Mouse (Mus musculus) gastrocnemius, postnatal 36 days (tissue): ENCODE measurements around the gene Ehd3. TPM values are rescaled to one million over a fixed set of nuclear protein-coding genes. Genes with fewer than 3 reads are reported as not detected.
"Not testable (repeated sequence)": the region's sequence is repeated elsewhere in the genome, so short reads cannot be mapped to it uniquely, and the experiment has no call there.

Source experiments
- DNase-seq, 2 experiments: peaks; one replicate each; pipeline ENCODE4 v3.0.0; 2022
- intact Hi-C: fragments of 180-260 bp; cut with DNase I; formaldehyde crosslinking; loops from one replicate; pipeline ENCODE4 v1.15.1; 2025
- total RNA-seq, 2 experiments: library from RNA; stranded (reverse); gene quantifications; 2 replicates each; pipeline ENCODE4 v1.2.3; 2021

The Ehd3 gene
- total RNA-seq, 2 experiments from 2014 or later, result 3.4 to 3.6 TPM

DNA sequence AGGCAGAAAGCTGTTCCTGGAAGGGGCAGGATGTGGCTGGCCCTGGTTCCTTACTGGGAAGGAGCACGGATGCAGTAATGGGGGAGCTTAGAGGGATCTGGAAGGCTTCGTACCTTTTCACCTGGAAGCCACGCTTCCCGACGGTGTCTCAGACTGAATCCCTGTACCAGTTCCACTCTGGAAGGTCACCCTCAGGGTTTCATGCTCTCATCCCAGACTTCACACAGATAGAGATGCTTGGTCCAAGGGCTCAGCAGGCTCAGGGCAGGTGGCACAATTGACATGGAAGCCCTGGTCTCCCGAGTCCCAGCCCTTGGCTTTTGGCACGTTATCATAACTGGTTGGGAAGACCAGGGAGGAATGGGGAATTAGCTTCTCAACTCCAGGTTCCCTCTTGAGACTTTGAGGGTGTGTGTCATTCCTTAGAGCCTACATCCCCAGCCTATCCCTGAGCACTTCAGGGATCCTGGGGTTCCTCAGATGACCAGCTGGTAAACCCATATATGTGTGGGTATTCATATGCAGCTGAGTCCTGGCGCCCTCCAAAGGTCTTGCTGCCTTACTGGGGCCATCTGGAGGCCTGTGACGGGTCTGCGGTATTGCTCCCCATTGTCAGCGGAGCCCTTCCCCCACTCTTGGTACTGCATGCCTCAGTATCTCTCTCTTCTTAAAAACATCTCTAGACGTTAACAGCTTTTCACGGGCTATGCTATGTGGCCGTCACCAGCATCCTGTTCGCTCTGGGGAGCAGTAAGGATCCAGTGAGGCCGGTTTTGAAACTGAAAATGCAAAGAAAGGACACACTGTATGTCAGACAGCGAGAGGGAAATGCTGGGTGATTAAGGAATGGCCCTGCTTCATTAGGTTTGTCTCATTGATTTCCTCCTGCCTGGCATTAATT lies 19.4 kb downstream of the Ehd3 start:
- intact Hi-C loops, result no loop called here

DNA sequence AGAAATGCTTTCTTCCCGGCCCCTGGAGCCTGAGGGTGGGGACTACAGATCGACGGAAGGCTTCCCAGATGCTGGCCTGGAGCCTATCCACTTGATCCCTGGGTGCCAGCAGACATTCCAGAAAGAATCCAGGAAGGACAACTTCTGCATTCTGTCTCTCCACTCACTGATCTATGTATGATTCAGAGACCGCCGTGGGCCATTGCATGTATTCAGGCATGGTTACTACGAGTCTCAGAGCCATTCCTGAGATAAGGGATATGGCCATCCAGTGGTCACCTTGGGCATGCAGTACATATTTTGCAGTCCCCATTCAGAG lies 20.0 kb downstream of the Ehd3 start:
- intact Hi-C loops, result no loop called here
- no peak for DNase-seq

More for the DNA sequence above, 19.4 kb downstream of the Ehd3 start:
- DNase-seq, result no peak

DNA sequence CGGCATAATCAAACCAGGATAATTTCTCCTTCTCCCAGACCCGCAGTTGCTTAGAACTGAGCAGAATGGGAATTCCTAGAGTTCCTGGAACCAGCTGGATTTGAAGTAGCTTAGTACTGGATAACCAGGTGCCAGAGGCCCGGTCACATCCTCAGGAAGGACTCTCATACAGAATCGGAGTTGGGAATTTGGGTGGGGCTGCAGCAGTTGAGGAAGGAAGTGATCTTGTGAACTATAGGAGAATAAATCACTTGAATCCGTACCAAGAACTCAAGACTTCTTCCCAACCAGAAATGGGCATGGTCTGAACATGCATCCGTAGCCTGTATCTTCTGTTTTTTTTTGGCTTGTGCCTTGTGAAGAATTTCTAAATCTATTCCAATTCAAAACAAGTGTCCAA lies 22.2 kb downstream of the Ehd3 start:
- no peak for DNase-seq
- intact Hi-C loops, result no loop called here

DNA sequence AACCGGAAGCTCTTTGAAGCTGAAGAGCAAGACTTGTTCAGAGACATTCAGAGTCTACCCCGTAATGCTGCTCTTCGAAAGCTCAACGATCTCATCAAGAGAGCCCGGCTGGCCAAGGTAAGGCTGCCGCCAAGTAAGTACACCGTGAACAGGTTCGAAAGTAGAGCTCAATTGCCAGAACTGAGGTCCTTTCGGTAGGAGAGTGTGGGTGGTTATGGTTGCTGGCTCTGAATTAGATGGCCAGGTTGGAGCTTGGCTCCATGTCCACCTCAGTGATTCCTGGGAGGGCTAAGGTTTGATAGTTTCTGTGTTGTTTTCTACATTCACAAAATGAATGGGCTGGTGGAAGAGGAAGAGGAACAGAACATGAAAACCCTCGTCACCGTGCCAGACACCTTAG lies 23.5 kb downstream of the Ehd3 start:
- intact Hi-C loops, result no loop called here
- no peak for DNase-seq

DNA sequence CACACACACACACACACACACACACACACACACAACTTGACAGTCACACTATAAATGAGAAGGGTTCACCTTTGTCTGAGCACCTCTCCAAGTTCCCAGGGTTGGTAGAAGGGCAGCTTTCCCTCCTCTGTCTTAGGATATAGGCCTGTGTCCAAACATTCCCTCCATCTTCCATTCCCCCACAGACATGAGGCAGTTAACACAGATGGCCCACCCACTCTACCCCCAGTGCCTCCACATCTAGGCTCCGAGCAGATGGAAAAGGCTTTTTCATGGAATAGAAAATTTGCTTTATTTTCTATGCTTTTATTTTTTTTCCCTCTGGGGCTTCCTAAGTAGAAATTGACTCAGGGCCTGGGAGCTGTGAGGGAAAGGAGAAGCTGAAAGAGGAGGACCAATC lies 26.6 kb downstream of the Ehd3 start:
- no peak for DNase-seq

DNA sequence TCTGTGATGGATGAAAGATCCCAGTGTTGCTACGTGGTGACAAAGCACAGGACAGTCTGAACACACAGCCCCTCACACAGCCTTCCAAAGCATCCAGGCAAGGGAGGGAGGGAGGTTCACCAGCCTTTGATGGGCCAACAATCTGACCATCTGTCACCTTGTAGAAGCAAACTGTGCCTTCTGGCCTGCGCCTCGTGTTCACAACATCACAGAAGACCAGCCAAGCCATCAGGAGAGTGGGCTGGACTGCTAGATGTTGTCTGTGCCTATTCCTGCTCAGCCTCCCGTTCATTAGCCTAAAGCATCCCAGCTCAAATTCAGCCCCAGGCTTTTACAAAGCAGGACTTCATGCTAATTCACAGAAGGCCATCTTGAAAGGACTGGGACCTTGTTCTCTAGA lies 27.5 kb downstream of the Ehd3 start:
- DNase-seq, result no peak
- intact Hi-C loops, result no loop called here

More for the DNA sequence above, 26.6 kb downstream of the Ehd3 start:
- intact Hi-C loops, result no loop called here

DNA sequence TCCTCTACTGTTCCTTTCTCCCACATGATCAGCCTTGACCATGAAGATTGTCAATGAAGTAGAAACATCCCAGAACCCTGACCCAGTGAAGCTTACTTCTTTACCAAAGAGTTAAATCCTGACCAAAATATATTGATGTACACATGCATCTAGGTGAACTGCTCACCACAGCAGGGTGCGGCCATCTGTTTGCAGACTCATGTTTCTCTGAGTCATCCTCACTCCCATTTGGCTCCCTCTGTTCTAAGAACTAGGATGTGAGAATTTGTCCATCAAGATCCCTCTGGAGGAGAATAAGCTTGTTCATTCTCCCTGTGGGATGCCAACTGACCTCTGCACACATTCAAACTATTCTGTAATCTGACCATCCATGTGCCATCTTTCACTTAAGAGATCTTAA lies 29.0 kb downstream of the Ehd3 start:
- intact Hi-C loops, result no loop called here
- DNase-seq, result no peak

DNA sequence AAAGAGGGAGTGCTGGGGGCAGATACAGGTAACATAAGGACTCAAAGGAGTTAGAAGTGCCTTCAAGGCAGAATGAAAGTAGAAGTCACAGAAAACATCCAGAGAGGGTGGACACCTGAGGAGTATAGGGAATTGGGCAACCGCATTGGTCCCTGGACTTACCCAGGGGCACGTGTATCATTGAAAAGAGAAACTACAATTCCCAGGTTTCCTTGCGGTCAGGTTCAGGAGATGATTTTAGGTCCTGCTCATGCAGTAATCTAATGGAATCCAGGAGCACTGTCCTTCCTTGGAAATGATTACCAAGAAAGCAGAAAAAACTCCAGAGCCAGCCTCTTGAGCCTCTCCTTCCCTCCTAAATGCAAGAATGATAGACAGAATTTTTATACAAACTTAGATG lies 29.5 kb downstream of the Ehd3 start:
- DNase-seq, result no peak
- intact Hi-C loops, result no loop called here

DNA sequence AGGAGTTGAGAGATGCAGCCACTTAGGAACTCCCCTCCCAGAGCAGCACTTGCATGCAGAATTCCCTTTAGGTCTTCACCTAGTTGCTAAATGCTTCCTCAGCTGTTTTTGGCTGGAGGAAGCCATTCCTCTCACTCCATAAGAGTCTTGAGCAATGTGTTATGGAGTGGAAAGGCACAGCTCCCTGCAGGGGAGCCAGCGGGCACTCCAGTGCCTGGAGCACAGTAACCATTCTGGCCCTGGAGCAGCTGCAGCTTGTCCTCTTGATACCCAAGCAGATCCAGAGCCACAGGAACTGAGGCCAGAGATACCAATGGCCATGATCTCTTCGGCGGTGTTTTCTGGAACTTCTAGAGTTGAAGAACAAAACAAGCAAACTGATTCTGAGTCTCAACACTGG lies 32.7 kb downstream of the Ehd3 start:
- no peak for DNase-seq
- intact Hi-C loops, result no loop called here

DNA sequence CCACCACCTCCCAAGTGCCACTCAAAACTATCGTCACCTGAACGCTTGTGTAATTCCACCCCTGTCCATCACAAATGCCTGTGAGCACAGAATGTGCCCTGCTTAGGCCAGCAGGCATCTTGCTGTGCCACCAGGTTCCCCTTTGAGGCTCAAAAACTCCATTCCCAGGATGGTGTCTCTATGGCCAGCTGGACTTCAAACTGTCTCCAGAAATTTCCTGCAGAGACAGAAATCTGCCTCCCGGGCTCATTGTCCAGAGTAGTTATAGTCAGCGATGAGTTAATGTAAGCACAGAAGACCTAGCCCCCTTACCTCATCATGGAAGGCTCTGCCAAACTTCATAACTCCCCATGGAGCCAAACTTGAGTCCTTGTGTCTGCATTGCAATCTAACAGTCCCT lies 33.3 kb downstream of the Ehd3 start:
- intact Hi-C loops, result no loop called here
- DNase-seq, result no peak

DNA sequence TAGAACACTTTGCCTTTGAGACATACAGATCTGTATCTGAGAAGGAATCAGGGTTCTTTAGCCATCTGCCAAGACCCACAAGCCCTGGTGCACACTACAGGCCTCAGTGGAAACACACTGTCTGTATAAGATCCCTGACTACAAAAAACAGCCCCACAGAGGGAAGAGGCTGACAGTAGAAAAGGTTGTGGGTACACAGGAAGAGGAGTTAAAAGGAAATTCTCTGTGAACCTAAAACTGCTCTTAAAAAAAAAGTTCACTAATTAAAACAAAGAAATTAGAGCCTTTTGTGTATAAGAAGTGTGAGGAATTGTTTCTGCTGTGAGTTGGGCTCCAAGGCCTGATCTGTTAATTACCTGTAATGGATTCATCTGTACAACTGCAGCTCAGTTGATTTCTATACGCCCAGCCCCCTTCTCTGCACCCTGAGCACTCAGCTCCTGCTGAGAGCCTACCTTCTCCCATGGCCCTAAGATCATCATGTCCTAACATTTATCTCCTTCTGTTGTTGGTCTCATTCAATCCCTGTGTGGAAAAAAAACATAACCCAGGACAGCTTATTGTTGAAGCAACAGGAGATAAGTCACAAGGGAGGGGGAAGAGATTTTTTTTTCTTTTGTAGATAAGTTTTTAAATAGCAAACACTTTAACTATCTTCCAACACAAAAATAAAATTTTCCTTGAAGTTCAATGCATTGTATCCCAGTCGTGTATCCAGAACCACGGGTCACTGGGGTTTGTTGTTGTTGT lies 35.3 kb downstream of the Ehd3 start:
- DNase-seq, result no peak
- intact Hi-C loops, result no loop called here

DNA sequence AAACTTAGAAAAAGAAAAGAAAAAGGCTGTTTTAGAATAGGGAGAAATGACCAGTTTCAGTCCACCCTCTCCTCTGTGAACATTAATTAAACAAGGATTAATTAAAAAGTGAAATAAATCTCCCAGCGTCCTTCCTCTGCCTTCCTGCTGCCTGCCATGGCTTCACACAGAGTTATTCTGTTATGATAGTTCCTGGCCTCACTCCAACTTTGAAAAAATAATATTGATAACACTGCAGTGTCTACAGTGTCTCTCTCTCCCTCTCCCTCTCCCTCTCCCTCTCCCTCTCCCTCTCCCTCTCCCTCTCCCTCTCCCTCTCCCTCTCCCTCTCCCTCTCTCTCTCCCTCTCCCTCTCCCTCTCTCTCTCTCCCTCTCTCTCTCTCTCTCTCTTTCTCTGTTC lies 35.9 kb downstream of the Ehd3 start:
- DNase-seq, intact Hi-C loops: not testable (repeated sequence)

DNA sequence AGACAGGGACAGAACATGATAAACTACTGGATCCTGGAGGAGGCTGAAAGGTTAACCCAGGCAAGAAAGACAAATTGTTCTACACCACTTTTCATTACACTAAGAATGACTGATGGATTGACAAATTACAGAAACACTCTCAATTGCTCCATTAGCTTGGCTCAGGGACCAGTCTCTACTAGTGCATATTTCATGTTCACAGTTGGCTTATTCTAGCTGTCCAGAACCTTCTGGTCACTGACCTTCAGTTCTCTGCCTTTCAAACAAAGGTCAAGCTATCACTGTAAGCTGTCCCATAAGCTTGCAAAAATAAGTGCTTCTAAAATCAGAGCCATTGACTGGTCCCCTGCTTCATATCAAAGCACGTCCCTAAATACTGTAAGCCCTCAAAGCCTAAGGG lies 39.0 kb downstream of the Ehd3 start:
- intact Hi-C loops, result no loop called here

DNA sequence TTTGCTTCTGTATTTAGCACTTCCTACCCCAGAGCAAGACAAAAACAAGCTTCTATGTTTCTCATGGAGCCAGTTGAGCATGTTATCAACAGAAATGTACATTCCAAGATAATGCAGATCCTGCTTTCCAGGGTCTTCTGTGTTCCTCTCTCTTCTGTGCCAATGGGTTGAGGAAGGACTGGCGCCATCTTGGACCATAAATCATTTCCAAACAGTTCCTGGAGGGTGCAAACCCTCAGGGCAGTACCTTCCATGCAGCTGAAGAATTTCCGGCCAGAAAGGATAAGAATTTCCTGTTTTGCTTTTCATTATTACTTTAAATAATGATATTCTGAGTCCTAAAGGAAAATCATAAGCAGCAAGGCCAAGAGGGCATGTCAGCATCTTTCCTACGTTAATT lies 41.7 kb downstream of the Ehd3 start:
- intact Hi-C loops, result no loop called here

More for the DNA sequence above, 39.0 kb downstream of the Ehd3 start:
- no peak for DNase-seq

DNA sequence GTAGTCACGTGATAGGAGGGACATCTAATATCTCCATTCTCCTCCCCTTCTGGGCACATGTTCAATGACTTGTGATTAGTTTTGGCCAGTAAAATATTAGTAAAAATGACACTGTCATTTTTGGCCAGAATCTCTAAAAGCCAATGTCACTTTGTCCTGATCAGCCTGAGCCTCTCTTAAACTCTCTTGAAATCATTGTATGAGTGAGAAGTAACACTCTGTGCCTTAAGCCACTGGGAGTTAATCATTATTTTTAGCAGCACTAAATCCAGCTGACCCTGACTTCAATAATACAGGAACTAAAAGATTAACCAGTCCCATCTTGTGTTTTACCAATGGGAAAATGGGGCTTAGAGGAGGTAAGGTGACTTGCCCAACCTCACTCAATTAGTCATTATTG lies 43.5 kb downstream of the Ehd3 start:
- no peak for DNase-seq
- intact Hi-C loops, result no loop called here

More for the DNA sequence above, 41.7 kb downstream of the Ehd3 start:
- DNase-seq, result no peak

DNA sequence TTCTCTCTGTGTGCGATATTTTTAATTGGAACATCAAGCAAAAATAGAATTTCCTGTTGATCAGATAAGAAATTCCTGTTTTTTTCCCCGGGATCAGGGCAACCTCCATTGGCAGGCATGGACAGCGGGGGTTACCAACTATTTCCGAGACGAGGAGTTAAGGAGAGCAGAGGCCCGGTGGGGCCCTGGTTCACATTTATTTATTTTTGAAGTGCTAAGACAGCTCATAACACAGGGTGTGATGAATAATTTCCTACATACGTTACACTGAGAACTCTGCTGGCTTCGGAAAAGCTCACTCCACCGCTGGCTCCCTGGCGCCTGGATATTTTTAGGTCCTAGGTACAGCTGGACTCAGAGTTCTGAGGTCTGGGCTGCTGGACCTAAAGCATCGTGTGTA lies 49.1 kb downstream of the Ehd3 start:
- intact Hi-C loops, result no loop called here
- no peak for DNase-seq

DNA sequence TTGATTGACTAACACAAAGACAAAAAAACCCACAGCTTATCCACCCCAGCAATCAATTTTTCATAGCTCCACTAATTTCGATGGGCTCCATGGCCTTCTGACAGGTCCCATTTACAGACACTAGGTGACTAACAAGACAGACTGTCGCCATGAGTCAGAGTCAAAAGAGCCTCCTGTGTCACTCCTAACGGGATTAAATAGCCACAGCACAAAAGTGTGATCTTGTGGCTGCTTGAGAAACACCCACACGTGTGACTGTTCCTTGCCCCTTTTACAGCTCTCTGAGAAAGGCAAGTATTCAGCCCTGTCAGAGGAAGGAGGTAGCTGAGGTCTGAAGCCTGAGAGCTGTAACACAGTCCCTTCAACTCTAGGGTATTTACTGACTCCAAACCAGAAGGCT lies 49.8 kb downstream of the Ehd3 start:
- no peak for DNase-seq
- intact Hi-C loops, result no loop called here

DNA sequence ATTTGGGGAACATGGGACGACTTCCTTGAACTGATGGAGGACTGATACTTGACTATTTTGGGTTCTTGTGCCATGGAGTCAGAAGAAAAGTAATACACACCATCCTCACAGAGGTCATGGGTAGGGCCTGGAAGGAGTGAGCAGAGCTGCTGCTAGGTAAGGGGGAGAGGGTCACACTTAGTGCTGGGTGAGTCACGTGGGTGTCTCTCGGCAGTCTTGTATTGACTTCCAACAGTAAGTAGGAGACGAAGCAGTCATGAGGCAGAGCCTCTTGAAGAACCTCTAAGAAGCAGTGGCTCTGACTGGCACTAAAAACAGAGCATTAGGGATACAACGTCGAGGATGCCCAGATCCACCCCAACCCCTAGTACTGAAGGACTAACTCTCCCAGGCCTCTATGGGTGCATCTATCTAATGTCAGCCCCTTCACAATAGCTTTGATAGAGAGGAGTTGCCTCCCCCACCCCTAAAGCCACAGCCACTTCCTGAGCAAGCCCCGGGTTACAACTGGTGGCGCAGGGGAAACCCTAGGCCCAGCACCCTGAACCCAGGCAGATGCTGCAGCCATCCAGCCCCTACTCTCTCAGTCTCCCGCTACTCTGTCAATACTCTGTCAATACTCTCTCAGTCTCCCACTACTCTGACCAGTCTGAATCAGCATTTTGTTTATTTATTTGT lies 65.2 kb downstream of the Ehd3 start:
- DNase-seq, result no peak
- intact Hi-C loops, result no loop called here

DNA sequence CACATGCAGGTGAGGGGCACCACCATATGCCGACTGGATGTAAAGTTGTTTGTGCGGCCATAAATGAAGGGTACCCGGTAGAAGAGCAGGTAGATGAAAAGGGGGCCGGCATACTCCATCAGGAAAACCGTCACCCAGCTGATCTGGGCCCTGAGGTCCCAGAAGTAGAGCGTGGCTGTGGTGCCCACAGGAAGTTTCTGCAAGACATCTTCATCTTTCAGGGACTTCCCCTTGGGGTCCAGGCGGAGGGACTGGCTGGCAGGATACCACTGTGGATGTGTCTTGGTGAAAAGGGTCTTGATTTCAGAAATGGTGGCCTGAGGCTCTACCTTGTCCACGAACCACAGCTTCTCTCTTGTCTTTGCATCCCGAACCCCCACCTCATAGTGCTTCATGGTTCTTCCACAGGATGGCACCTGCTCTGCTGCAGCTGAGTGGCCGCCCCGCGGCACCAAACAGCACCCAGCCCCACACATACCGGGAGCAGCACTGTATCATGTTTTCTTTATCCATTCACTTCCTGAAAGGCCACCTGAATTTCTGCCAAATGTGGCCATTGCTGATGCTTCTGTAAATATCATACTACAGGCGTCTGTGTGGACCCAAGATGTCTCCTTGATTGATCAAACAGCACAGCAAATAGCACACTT lies 67.1 kb downstream of the Ehd3 start:
- intact Hi-C loops, result no loop called here
- no peak for DNase-seq

DNA sequence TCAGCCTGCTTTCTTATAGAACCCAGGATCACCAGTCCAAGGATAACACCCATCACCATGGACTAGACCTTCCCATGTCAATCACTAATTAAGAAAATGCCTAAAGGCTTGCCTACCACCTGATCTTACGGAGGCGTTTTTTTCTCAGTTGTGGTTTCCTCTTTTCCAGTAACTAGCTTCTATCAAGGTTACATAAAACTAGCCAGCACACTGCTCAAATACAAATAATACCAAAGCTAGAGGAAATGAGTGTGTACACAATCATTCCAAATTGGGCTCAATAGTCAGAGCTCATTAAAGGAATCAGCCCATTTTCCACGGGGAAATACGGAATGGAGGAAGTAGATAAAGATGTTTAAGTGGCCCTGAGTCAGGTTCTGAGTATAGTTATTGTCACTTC lies 71.3 kb downstream of the Ehd3 start:
- intact Hi-C loops, result no loop called here

DNA sequence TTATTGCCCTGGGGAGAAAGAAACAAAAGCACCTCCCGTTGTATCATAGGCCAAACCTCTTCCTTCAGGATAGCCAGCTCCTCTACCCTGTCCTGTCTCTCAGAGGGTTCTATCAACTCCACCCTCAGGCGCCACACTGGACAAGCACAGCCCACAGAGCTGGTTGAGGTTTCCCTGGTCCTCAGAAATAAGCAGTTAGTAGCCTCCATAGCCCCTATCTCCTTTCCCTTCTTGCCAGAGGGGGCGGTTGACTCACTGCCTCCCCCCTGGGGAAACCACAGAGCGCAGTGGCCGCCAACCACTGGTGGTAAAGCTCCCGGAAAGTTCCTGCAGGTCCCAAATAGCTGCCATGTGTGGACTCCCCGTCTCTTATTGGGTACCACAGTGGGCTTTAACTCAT lies 71.7 kb downstream of the Ehd3 start:
- DNase-seq, result no peak
- intact Hi-C loops, result no loop called here

More for the DNA sequence above, 71.3 kb downstream of the Ehd3 start:
- DNase-seq, result no peak
